26 mouse cellular contexts compared by ENCODE assay signal in genomic region chr9:122215118-122215517, GRCm38 (mm10).
"Had no signal": no experiment of that assay in that cellular context is flagged by ENCODE, and none has a peak within 500 bp of the region (broad histone marks: within the 10 kb centered on the region; RNA-seq: fewer than 3 reads in every experiment).

No protein-coding gene starts in this region.

- H3K36me3 ChIP-seq: limb, embryonic 10.5 days; limb, embryonic 12.5 days; limb, embryonic 13.5 days; limb, embryonic 15.5 days; liver, embryonic 12.5 days; liver, embryonic 13.5 days; liver, embryonic 15.5 days; lung, embryonic 15.5 days; midbrain, embryonic 10.5 days; midbrain, embryonic 12.5 days; midbrain, embryonic 13.5 days; midbrain, embryonic 15.5 days had no signal

- H3K4me2 ChIP-seq: limb, embryonic 12.5 days; limb, embryonic 13.5 days; limb, embryonic 15.5 days; liver, embryonic 11.5 days; liver, embryonic 12.5 days; liver, embryonic 13.5 days; liver, embryonic 15.5 days; lung, embryonic 14.5 days; lung, embryonic 15.5 days; midbrain, embryonic 11.5 days; midbrain, embryonic 12.5 days; midbrain, embryonic 13.5 days; midbrain, embryonic 15.5 days had no signal

- H3K4me3 ChIP-seq: limb, embryonic 10.5 days; limb, embryonic 12.5 days; limb, embryonic 13.5 days; limb, embryonic 15.5 days; liver, embryonic 12.5 days; liver, embryonic 13.5 days; liver, embryonic 15.5 days; lung, embryonic 15.5 days; megakaryocyte, embryonic 14.5 days; midbrain, embryonic 10.5 days; midbrain, embryonic 12.5 days; midbrain, embryonic 13.5 days; midbrain, embryonic 15.5 days had no signal

- H3K27me3 ChIP-seq: limb, embryonic 12.5 days; limb, embryonic 13.5 days; limb, embryonic 15.5 days; liver, embryonic 12.5 days; liver, embryonic 13.5 days; liver, embryonic 15.5 days; lung, embryonic 15.5 days; midbrain, embryonic 12.5 days; midbrain, embryonic 13.5 days; midbrain, embryonic 15.5 days had no signal

- DNase-seq: left cerebral cortex, postnatal 4 days; liver; liver, embryonic 13.5 days; liver, postnatal 0 days; lung, adult 18-20 months; lung, adult 2 months; lung, embryonic 14.5 days; lung, postnatal 10 days; lung, postnatal 14 days; lung, postnatal 36 days; lung, postnatal 4 days; midbrain, embryonic 14.5 days had no signal
